Mouse (Mus musculus) heart, adult 11 months (tissue): Measurements from ENCODE around the gene Olfr1222.
"Not testable (repeated sequence)": the region's sequence is repeated elsewhere in the genome, so short reads cannot be mapped to it uniquely, and the experiment has no call there.

Source experiments
- DNase-seq: peaks from one replicate; pipeline ENCODE4 v3.0.0; 2022

Olfr1222 gene

GRCm38 (mm10) chr2:89132954-89133353 is at the start of gene Olfr1222:
Gene Olfr1222 (minus strand): TSS chr2:89133054.
- no peak for DNase-seq

GRCm38 (mm10) chr2:89174569-89174968 is 41.7 kb upstream of the Olfr1222 start, which contains the start of gene Olfr1225:
Gene Olfr1225 (minus strand): TSS chr2:89174669.
- DNase-seq, result no peak

DNA sequence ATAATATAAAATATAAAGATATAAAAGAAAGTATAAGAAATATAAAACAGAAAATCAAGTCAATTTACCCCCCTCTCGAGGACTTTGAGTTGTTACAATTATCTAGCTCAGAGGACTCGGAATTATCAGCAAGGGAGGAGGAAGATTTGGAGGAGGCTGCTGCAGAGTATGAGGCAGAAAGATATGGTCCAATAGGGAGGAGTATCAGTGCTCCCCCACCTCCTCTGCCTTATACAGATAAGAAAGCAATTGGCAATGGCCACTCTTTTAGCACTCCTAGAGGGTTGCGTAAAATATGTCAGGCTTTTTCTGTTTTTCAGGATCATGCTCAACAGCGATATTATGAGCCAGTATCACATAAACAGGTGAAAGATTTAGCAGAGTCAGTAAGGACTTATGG is 31.9 kb upstream of the Olfr1222 start:
- not testable (repeated sequence) for DNase-seq

GRCm38 (mm10) chr2:89163991-89164390 is 31.1 kb upstream of the Olfr1222 start, which contains the start of gene Olfr1224-ps1:
Gene Olfr1224-ps1 (minus strand): TSS chr2:89164091.
- DNase-seq, result not testable (repeated sequence)

DNA sequence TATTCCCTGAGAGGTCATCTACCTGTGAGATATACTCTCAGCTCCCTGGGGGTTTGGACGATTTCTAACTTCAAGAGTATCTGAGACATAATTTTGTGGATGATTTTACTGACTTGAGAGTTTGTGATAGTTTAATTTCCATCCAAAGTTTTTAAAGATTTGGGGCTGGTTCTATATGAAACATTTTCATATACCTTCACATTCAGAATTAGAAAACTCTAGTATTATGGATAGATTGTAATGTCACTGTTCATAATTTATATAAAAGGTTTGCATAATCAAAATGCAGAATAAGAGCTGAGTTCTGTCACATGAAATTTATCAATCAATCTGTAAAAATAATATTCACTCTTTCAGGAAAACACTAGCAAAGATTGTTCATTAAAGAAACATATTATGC is 18.6 kb upstream of the Olfr1222 start, which contains the start of gene Olfr1223:
TSS of gene Olfr1223 (minus strand) at position 101 of the 400 bp plus-strand sequence.
- DNase-seq, result no peak

DNA sequence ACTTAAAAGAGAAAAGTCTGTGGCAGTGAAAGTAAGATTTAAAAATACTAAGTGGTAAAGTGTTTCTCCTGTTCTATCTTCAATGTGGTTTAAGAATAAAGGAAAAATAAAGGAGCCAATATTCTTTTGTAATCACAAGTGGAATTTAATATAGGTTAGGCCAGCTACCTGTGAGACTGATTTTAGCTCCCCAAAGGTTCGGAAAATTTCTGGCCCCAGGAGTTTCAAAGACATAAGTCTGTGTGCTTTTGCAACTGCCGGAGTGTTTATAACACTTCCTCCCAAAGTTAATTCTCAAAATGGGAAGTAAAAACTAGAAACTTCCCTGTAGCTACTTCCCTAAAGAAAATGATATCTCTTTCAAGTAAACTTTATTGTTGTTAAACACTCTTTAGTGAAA is 15.7 kb downstream of the Olfr1222 start, which contains the start of gene Olfr1221:
TSS of gene Olfr1221 (minus strand) at position 101 of the 400 bp plus-strand sequence.
- DNase-seq, result no peak

DNA sequence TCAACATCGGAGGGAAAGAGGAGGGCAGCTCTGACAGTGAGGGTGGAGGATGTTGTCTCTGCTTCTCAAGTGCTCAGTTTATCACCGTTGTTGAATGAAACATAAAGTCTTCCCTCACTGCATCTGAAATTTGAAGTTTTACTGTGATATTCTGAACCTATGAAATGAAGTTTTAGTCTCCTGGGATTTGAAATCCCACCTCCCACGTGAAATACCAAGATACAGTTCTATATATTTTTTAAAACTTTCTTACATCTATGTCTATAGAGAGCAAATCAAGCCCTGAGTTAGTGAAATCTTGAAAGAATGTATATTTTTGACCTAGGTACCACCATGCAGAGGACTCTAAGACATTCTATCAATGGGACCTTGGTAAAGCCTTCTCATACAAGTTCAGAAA is 26.1 kb downstream of the Olfr1222 start, which contains the start of gene Olfr1220:
TSS of gene Olfr1220 (minus strand) at position 101 of the 400 bp plus-strand sequence.
- no peak for DNase-seq

- no peak for DNase-seq
These were observed 27.2 kb downstream of the Olfr1222 start for GRCm38 (mm10) chr2:89105651-89106050.

DNA sequence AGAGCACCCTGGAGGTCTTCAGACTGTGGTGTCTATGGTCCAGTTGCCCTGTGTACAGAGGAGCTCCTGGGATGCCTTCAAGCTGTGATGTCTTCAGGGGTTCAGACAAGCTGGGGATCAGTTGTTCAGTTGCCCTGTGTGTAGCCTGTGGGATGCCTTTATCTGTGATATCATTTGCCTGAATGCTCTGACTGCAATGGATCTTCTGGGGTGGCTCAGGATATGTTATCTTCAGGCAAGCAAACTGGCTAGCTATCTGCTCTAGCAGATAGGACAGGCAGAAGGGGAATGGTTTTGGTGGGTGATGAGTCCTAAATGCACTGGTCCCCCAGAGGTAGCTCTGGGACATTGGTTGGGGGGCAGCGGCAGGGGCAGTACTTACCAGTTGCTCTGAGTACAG is 39.0 kb downstream of the Olfr1222 start:
- DNase-seq, result no peak

DNA sequence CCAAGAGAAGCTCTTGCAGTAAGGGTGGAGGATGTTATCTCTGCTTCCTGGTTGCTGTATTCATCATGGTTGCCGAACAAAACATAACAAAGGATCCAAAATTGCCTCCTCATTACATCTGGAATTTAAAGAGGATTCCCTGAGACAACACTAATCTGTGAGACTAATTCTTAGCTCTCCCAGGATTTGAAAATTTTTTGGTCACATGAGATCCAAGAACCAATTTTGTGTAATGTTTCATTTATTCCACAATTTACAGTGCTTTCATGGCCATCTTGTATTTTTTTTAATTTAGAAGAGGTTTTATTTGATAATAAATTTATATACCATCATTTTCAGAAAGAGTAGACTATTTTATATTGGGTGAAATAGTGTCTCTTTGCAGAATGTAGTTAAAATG is 49.4 kb downstream of the Olfr1222 start, which contains the start of gene Olfr1219:
TSS of gene Olfr1219 (minus strand) at position 101 of the 400 bp plus-strand sequence.
- DNase-seq, result no peak

DNA sequence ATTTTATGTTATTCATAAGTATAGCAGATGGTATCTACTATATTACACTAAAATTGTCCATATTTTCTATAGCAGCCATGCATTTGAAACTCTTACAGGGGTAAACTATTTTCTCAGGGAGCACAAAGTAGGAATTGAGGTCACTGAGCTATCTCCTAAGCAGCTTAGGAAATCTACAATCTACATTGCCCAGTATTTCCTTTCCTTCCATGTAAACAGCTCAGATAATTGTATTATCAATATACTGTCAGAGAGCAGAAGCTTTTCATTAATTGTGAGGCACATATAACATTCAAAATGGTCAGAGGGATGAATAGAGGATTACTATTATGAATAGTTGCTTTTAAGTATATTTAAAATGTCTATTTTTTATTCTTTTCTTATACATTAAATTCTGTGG is 51.4 kb downstream of the Olfr1222 start:
- DNase-seq, result no peak
